Mouse (Mus musculus): ENCODE measurements at regions not wholly inside any gene's neighbourhood (a gene's known extent, or its start where the extent isn't known, plus 50 kb on each side); places are given as distances from the start of the nearest gene placed in this dataset.

- no peak for DNase-seq (ENCODE audit: low spot score)
These were observed 310.9 kb upstream of the Ccnh start for GRCm38 (mm10) chr13:84878178-84878849.

GRCm38 (mm10) chr13:84905347-84905981, 283.7 kb upstream of the Ccnh start:
- DNase-seq (ENCODE audit: low spot score) = no peak

GRCm38 (mm10) chr13:84905994-84906393, 283.2 kb upstream of the Ccnh start:
- no peak for DNase-seq (ENCODE audit: low spot score)

- no peak for DNase-seq (ENCODE audit: low spot score)
These were observed 257.9 kb upstream of the Ccnh start for GRCm38 (mm10) chr13:84931271-84931670.

GRCm38 (mm10) chr13:84935610-84936009, 253.6 kb upstream of the Ccnh start:
- DNase-seq (ENCODE audit: low spot score) = no peak

GRCm38 (mm10) chr13:84939695-84940094, 249.5 kb upstream of the Ccnh start:
- no peak for DNase-seq (ENCODE audit: low spot score)

GRCm38 (mm10) chr13:84940936-84941335, 248.3 kb upstream of the Ccnh start:
- no peak for DNase-seq (ENCODE audit: low spot score)

GRCm38 (mm10) chr13:84950873-84951272, 238.3 kb upstream of the Ccnh start:
- peak; percentile 2 for DNase-seq (ENCODE audit: low spot score)

GRCm38 (mm10) chr13:84953161-84953560, 236.0 kb upstream of the Ccnh start:
- no peak for DNase-seq (ENCODE audit: low spot score)

- DNase-seq (ENCODE audit: low spot score) = no peak
These were observed 235.4 kb upstream of the Ccnh start for GRCm38 (mm10) chr13:84953760-84954159.

- DNase-seq (ENCODE audit: low spot score) = no peak
These were observed 220.3 kb upstream of the Ccnh start for GRCm38 (mm10) chr13:84968943-84969342.
